Mouse (Mus musculus) adrenal gland, adult 2 months (tissue): Measurements from ENCODE around the gene Dtnb. TPM values are rescaled to one million over a fixed set of nuclear protein-coding genes. Genes with fewer than 3 reads are reported as not detected.

ENCODE experiments used
- DNase-seq: peaks from one replicate; pipeline ENCODE4 v3.0.0; 2021
- polyA plus RNA-seq: library from polyadenylated mRNA; depleted of rRNA; stranded (reverse); fragments of >200 nt; gene quantifications from 2 replicates; pipeline ENCODE4 v1.2.3, GENCODE M21; 2012
- total RNA-seq, 2 experiments: library from RNA; stranded (reverse); gene quantifications; 2 replicates each; pipeline ENCODE4 v1.2.3; 2021

Gene Dtnb
- total and polyA plus RNA-seq, 3 experiments, result 24.9 to 38.2 (median 31.2) TPM

DNA sequence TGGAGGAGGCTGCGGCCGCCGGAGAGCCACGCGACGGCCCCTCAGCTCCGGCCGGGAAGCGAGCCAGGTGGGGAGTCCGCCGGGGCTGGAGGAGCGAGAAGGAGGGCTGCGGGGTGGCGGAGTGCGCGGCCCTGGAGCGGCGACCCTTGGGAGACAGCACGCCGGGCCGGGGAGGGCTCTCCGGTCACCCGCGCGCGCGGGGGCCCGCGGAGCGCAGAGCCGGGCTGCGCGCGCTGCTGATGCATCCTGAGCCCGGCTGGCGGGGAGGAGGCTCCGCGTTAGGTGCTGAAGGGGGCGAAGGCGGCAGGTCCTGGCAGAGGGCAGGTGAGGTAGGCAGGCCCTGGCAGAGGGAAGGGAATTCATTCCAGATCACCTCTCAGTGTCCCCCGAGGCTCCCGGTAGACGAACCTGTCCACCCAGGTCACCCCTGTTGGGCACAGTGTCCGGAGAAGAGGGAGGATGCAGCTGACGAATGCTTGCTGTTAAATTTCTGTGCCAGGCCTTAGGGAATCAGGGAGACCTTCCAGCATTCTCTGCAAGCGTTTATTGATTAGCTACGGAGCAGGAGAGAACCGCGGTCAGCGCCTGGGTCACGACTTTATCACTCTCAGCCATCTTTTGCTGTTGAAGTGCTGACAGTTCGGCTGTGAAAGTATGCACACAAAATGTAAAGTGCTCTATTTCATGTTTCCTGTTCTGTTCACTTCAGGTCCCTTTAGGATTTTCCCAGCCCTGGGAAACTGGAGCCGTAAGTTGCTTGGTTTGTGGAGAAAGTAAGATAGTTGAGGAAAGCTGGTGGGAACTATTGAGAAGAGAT lies 608 bp downstream of the Dtnb start:
- peak; percentile 70 for DNase-seq

DNA sequence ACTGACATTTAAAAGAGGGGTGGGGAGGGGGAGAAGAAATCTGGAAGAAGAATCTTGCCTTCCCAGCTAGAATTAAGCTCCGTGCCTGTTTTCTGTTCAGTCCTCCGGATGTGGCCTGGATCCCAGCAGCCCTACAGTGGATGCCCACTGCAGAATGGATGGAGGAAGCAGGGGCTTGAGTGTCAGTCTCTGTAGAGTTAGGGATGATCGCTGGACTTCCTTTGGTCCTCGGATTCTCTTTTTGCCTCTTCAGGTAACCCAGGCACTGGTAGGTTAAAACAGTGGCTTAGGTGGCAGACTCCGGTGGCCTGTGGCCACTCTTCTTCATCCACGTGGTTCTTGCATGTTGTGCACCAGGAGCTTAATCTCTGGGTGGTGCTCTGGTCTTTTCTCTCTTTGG lies 1.2 kb downstream of the Dtnb start:
- DNase-seq, result no peak

DNA sequence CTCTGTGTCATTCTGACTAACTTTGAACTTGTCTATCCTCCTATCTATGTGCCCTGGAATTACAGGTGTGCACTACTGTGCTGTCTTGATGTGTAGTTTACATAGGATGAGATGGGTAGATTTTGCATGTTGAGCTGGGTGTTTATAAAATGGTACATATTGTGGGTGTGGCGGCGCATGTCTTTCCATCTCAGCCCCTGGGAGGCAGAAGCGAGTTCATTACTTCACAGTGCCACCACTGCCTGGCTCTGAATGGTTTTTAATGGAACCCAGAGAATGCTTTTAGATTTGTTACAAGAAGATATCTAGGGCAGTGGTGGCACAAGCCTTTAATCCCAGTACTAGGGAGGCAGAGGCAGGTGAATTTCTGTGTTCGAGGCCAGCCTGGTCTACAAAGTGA lies 2.5 kb downstream of the Dtnb start:
- no peak for DNase-seq

DNA sequence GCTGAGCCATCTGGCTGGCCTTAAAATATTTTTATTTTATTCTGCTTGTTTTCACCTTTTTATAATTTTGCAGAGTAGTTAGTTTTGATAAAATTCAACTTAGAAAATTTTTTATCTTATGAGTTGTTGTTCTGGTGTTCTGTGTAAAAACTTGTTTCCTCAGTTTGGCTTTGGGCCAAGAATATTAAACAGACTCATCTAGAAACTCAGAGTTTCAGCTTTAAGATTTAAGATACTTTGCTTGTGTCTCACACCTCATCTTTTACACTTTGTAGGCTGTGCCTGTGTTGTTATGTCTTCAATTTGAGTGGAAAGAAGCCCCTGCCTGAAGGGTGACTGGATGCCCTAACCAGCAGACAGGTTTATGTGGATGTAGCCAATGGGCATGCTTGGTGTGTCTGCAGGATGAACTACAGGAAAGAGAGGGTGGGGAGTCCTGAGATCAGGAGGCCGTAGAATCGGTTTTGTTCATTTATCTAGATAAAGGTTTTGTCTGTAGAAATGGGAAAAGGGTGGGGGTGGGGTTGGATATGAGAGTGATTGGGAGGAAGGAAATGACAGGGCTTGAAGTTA lies 7.9 kb downstream of the Dtnb start:
- no peak for DNase-seq

DNA sequence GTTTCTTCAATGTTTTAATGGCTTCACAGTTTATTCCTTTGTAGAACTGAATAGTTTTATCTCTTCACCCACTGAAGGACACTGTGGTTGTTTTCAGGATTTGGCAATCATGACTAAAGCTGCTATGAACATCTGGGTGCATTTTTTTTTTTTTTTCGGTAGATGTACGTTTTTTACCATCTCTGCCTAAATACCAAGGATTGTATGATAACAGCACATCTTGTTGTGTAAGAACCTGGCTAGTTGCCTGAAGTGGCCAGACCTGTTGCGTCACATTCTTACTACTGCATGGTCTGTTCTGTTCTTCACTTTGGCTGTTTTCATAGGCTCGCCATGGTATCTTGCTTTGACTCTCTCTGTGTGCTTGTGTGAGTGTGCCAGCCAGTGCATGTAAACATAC lies 10.4 kb downstream of the Dtnb start:
- DNase-seq, result peak; percentile 84

DNA sequence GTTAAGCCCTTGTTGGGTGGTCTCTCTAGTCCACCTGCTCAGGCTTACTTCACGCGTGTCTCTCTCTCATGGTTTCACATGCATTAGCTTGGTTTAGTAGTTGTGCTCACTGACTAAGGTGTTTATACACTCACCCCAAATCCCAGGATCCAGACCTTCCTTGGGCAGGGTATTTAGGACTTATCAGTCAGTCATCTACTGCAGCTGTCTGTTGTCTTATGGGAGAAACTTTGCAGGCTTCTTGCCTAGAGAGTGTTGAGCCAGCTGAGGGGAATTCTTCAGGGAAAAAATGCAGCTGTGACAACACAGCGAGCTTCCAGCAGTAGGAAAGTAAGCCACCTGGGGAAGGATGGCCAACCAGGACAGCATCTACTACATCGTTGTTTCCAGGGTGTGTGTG lies 13.3 kb downstream of the Dtnb start:
- DNase-seq, result no peak

DNA sequence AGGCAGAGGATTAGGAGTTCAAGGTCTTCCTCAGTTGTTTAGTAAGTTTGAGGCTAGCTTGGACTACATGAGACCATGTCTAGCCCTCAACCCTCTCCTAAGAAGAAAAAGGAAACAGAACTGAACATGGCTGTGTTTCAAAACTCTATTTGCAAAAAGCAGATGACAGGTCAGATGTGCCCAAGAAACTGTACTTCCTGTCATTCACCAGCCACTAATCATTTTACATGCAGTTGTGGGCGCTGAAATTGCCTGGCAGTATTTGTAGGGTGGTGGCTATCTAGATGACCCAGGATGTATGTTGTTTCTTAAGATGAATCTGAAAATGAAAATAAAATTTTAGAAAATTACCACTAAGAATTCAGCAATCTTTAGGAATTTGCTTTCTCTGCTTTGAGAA lies 14.8 kb downstream of the Dtnb start:
- DNase-seq, result no peak

DNA sequence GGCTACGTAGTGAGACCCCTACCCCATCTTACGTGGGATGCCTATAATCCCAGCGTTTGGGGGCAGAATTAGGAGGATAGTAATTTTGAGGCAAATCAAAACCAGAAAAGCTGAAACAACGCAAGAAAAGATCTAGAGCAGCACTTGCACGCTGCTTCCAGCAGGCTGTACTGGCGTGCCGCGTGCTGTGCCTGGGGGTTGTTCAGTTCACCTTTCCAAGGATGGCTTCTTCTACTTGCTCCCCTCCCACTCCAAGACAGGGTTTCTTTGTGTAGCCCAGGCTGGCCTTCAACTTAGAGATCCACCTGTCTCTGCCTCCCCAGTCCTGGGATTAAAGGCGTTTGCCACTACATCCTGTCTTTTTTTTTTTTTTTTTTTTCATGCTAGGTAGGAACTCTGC lies 17.9 kb downstream of the Dtnb start:
- no peak for DNase-seq

DNA sequence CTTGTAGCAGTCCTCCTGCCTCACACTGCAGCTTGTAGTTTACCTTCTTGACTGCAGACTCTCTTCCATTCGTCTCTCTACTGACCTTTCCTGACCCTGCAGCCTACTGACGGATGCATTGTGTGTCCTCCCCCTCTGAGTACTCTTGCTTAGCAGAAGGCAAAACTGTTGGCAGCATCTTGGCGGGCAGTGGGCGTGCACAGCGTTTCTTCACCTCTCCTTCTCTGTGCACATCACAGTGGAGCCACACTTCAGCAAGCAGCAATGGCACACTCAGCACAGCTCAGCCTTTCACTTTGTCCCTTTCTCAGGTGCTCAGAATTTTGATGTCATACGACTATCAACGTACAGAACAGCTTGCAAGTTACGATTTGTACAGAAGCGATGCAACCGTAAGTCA lies 19.4 kb downstream of the Dtnb start:
- DNase-seq, result no peak

DNA sequence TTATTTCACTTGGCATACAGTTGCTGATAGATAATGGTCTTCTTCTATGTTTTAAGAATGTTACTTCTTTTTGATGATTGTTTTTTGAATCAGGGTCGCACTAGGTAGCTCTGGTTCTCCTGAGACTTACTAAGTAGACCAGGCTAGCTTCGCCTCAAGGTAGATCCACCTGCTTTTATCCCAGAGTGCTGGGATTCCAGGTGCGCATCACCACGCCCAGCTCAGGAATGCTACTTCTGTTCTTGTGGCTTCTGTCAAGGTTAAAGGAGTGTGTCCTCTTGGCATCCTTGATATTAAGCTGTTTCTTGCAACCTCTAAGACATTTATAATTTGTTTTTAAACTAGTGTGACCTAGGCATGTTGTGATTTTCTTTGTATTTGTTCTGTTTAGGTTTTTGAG lies 30.6 kb downstream of the Dtnb start:
- DNase-seq, result no peak

DNA sequence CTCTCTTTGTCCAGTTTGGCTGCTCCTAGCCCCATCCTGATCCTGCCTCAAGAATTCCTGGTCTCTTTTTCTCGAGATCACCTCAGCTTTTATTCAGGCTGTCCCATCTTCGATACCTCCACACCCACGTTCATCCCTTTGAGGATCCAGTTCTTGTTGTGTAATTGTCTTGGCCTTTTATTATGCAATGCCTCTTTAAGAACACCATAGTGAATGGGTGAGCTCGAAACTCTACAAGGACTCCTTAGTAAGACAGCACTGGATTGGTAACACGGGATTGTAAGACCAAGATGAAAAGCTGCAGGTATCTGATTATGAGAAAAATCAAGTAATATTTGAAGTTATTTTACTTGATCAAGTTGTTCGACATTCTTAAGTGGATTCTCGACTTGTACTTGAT lies 34.0 kb downstream of the Dtnb start:
- no peak for DNase-seq

DNA sequence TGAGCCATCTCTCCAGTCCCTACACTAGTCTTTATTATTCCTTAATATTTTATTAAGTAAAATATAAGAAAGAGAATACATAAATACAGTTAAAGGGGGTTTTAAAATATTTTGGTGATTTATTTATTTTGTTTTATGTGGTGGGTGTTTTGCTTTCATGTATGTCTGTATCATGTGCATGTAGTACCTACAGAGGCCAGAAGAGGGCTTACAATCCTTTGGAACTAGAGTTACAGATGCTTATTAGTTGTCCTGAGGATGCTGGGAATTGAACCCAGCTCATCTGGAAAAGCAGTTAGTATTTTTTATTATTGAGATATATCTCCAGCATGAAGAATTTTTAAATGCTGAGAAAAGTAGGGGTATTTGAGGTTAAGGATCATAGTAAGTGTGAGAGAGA lies 37.6 kb downstream of the Dtnb start:
- no peak for DNase-seq

DNA sequence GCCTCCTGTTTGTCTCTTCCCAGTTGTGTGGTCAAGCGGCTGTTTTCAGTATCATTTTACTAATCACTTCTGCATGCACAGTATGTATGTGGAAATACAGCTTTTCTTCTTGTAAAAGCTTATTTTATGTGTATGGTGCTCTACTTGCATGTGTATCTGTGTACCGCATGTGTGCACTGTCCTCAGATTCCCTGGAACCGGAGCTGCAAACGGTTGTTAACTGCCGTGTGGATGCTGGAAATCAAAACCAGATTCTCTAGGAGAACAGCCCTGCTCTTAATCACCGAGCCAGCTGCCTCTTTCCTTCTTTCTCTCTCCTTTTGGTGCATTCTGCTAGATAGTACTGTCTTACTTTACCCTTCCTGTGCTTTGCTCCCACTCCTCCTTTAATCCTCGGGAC lies 39.7 kb downstream of the Dtnb start:
- no peak for DNase-seq

DNA sequence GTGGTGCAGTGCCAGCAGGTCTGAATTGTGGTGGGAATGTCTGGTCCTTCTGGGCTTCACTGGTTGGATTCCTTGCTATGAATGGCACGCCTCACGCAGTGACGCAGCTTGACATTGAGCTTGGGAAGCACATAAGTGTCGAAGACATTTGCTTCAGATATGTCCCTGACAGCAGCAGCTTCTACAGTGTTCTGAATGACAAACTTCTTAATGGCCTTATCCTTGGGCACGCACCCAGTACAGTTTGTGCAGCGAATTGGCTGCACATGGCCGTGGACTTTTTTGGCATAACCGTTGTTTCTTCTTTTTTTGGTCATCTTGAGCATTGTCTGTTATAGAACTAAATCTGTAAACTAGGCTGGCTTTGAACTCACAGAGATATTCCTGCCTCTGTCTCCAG lies 42.9 kb downstream of the Dtnb start:
- DNase-seq, result peak; percentile 82

DNA sequence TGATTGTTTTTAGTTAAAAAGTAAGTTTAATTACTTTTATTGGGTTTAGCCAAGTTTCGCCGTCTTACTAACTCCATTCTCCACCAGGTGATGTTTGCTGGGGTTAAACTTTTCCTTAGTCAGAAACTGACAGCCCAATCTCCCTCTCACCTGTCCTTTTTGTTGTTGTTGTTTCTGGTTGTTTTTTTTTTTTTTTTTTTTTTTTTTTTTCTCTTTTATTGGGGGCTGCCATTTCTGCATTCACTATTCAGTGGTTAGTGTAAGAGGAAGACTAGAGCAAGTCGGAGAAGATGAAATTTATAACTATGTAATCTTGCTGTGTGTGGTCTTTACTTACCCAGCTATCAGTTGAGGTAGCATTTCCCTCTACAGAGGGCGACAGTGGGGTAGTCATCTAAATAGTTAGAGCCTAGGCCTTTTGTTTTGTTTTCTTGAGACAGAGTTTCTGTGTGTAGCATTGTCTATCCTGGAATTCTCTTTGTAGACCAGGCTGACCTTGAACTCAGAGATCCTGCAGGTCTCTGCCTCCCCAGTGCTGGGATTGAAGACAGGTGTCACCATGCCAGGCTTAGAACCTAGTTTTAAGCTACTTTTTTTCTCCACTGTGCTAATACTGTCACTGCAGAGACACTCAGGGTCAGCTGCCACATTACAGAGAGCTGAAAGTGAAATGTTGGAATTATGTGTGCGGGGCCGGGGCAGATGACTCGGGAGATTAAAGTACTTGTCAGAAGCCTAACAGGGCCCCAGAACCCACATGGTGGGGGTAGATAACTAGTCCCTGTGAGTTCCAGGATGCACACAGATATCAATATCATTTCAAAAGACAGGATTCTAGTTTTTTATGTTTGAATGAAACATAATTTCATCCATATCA lies 46.2 kb downstream of the Dtnb start:
- no peak for DNase-seq

DNA sequence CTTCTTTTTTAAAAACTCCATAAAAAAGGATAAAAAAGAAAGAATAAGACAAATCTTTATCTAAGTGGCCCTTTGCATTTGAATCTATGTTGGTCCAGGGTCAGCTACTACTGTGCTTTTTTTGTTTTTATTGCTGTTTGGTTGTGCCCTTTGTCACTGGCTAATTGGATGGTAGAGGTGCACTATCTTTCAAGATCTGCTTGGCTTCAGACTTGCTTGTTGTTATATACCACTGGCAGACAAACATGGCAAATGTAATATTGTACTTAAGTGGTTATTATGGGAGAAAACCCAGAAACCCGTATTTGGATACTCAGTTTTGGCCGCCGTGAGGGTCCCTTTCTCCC lies 46.8 kb downstream of the Dtnb start:
- no peak for DNase-seq

DNA sequence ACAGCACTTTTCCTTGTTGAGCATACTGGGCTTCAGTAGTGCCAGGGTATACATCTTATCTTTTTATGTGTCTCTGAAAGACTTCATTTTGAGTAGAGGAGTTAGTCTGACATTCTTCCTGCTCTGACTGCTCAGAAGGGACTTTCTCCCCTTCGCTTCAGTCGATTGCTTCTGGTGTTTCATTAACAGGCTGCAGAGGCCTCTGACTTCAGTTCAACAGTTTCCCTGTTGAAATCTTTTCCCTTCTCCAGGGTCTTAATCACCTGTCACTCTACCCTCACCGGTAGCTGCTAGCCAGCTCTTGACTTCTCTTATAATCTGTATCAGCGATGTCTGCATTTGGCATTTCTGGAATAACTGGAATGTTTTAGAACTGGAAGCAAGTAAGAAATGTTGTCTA lies 54.7 kb downstream of the Dtnb start:
- DNase-seq, result no peak

DNA sequence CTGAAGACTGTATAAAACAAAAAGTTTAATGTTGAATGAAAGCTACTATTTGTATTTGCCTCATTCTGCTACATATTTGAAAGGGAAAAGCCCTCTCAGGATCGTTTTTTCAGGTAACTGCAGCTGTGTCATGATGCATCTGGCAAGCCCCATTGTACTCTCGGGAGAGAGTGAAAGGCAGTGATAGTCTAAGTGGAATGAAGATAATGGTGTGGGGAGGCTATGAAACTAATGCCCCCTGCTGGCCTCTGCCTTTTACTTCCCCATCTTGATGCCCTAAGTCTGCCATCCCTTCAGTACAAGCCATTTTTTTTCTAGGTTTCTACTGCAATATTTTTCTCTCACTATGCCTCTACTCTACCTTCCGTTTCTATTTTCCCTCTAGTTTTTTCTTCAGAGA lies 69.8 kb downstream of the Dtnb start:
- peak; percentile 43 for DNase-seq

DNA sequence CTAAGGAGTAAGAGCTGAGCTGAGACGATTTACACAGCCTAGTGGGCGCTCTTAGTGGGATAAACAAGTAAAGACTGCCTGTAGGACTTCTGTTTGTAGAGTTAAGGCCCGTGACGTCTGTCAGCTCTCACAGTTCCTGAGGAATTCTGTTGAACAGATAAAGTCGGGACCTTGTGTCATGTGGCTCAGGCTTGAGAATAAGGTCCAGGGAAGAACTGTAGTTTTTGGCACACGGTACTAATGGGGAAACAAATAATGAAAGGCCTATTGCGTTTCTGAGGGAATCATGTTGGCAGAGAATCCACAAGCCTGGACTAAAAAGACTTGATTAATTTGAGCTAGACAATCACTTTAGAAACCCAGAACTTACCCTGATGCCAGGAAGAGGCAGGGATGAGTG lies 84.6 kb downstream of the Dtnb start:
- no peak for DNase-seq

DNA sequence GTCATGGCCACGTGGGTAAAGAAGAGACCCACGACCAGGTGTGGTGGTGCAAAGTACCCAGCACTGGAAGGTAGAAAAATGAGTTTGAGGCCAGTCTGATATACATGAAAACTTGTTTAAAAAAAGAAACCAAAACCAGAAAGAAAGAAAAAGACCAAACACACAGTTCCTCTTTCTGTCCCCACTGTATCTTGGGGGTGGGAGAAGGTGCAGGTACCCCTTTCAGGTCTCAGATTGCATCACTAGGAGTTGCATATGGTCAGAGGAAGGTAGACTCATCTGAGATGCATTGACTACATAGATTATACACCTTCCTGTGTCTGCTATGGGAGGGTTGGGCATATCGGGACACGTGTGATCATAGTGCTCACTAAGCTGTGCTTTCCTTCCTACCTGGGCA lies 85.1 kb downstream of the Dtnb start:
- no peak for DNase-seq

DNA sequence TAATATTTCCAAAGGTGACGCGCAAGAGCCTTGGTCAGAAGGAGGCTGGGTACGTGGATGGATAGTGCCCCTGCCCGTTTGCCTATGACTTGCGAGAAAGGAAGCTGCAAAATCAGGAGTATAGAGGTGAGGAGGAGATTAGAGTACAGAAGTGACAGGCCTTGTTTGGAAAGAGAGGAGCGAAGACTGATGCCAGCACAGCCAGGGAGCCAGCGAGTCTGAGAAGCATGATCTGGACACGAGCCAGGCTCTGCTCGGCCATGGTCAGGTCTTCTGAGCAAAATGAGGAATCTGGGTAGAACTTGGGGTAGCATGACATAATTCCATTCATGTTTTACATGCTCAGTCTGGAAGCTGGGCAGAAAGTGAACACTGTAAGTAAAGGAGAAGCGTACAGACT lies 85.6 kb downstream of the Dtnb start:
- no peak for DNase-seq

DNA sequence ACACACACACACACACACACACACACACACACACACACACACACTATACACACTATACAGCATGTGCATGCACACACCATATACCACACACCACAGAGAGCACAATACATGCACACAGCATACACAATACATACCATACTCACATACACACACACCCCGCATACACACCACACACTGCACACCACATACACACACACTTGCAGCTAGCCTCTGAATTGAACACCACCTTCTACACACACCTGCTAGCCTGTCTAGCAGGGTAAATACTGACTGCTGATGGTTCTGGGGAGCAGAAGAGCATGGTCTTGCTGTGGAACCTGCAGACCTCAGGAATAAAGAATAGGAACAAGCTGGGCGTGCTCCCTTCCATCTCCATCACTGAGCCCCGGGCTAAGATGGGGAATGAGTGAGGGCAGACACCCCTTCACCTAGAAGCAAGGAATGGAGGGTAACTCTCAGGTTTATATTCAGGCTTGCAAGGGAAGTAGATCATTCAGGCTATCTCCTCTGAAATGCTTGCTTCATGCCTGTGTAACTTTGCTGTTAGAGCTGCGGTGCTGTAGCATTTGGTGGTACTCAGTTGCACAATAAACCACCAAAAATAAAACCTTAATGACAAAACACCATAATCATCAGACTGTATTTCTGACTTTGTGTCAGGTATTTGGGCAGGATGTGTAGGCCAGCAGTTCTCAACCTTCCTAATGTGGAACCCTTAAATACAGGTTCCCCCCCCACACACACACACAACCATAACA lies 87.6 kb downstream of the Dtnb start:
- no peak for DNase-seq
